Mouse (Mus musculus): ENCODE measurements around the gene Hormad2. TPM values are rescaled to one million over a fixed set of nuclear protein-coding genes. Genes with fewer than 3 reads are reported as not detected.

Gene Hormad2
- polyA plus RNA-seq, 1 experiment from 2014 or later: not detected

DNA sequence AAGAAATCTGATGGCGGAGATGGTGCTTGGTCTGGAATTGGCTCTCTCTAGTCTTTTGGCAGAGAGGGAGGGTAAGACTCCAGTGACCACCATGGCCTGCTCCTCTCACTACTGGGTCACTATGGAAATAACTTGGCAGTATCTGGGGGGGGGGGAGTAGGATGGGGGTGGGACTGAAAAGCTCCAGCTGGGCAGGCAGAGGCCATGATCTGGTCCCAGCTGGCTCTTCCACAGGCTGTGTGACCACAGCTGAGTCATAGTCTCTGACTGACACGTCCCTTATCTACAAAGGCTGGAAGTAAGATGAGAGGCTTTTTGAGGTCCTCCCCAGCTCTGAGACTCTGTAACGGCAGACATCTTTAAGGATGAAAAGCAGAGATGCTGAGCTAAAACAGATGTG is 143.2 kb downstream of the Hormad2 start:
- H3K4me1 ChIP-seq: peaks cover 9% of the 10 kb centered on the region; the same call in 1 of the 2 replicates
- 78% methylated on average over 3 of the region's 3 CpGs for WGBS
- no peaks in the 10 kb centered on the region for H3K27me3 ChIP-seq (replicated peaks)

DNA sequence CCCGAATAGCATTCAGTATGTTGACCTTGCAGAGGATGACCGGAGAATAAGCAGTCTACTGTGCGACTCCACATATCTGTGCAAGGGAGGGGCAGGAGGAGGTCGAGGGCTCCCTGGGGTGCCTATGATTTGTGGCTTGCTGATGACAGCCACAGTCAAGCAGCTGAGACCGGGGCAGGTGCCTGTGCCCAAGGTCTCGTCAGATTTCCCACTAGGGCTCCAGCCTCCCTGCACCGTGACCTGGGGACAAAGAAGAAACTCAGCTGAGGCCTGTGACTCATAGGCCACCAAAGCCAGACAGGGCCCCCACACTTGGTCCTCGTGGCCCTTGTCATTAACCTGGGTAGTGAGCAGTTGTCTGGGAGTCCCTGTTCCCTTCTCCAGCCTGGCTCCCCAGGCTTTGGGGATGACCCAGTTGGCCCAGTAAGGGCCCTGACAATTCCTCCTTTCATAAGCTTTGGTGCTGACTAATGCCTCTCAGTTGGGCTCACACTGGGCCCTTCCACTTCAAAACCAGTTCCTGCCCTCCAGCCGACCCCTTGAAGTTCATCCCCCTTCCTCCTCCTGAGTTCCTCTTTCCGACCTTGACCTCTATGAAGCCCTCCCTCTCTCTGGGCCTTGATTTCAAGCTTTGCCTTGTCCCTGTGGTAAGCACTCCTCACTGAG is 144.2 kb downstream of the Hormad2 start:
- no peak for ATAC-seq (ENCODE audit: low FRiP score)
- H3K36me3 ChIP-seq: no peaks in the 10 kb centered on the region
- no peak overlapping the region for H3K9ac ChIP-seq (replicated peaks)
- no peak overlapping the region for H3K27ac ChIP-seq (replicated peaks)
- peaks cover 9% of the 10 kb centered on the region; the same call in 1 of the 2 replicates for H3K4me1 ChIP-seq
- no peaks in the 10 kb centered on the region for H3K9me3 ChIP-seq (replicated peaks)
- H3K4me2 ChIP-seq: no peak overlapping the region
- 49% methylated on average over 10 of the region's 10 CpGs for WGBS
- no peaks in the 10 kb centered on the region for H3K27me3 ChIP-seq (replicated peaks)
- no peak overlapping the region for H3K4me3 ChIP-seq (replicated peaks)

More for the DNA sequence above, 143.2 kb downstream of the Hormad2 start:
- no peaks in the 10 kb centered on the region for H3K36me3 ChIP-seq
- no peaks in the 10 kb centered on the region for H3K9me3 ChIP-seq (replicated peaks)
- no peak overlapping the region for H3K4me3 ChIP-seq (replicated peaks)
- no peak overlapping the region for H3K27ac ChIP-seq (replicated peaks)
- ATAC-seq (ENCODE audit: low FRiP score): no peak
- H3K9ac ChIP-seq (replicated peaks): no peak overlapping the region
- no peak overlapping the region for H3K4me2 ChIP-seq

Other genes with a start within 250 kb of the Hormad2 start
- 5.5 and 17.4 TPM in 2 replicates for gene Castor1, start 222.9 kb downstream of the Hormad2 start, polyA plus RNA-seq (2015; fragmentation: Nextera tagmentation; extraction: Ambion mirVana)
- gene Osm, start 204.7 kb downstream of the Hormad2 start, polyA plus RNA-seq (2015; fragmentation: Nextera tagmentation; extraction: Ambion mirVana): 0.73 TPM in 1 of 2 replicates, not detected in the other
- gene Lif, start 183.5 kb downstream of the Hormad2 start, polyA plus RNA-seq (2015; fragmentation: Nextera tagmentation; extraction: Ambion mirVana): 0.04 and 0.11 TPM in 2 replicates
- gene Mtmr3, start 153.8 kb upstream of the Hormad2 start, polyA plus RNA-seq (2015; fragmentation: Nextera tagmentation; extraction: Ambion mirVana): 26.6 and 27.3 TPM in 2 replicates
- gene Gm11032, start 179.0 kb upstream of the Hormad2 start, polyA plus RNA-seq (2015; fragmentation: Nextera tagmentation; extraction: Ambion mirVana): not detected in 2 replicates
- 19.3 and 22.5 TPM in 2 replicates for gene Ascc2, start 196.6 kb upstream of the Hormad2 start, polyA plus RNA-seq (2015; fragmentation: Nextera tagmentation; extraction: Ambion mirVana)